Mouse (Mus musculus): ENCODE results near the gene Tbc1d23. TPM values are rescaled to one million over a fixed set of nuclear protein-coding genes. Genes with fewer than 3 reads are reported as not detected.

Gene Tbc1d23
- polyA plus RNA-seq, 1 experiment from 2014 or later: 34.5 TPM

DNA sequence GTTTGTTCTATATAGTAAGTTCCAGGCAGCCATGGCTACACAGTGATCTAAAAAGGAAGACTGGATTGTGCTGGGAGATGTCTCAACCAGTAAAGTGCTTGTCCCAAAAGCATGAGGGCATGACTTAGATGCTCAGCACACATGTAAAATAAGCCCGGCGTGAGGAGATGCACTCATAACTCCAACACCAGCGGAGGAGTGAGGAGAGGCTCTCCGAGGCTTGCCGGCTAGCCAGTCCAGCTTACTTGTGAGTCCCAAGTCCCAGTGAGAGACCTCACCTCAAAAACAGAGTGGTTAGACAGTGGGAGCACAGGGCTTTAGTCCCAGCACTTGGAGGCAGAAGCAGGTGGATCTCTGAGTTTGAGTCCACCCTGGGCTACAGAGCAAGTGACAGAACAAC, 66.1 kb downstream of the Tbc1d23 start:
- Histone ChIP-seq H3K27me3 (replicated peaks; ENCODE audit: control insufficient read depth, insufficient read depth, low read length) (no peaks in the 10 kb centered on the region), H3K4me1 (ENCODE audit: control insufficient read depth, insufficient read depth, low read length) (0 out of 2 replicates have a peak, but pooled peaks cover 3% of the 10 kb centered on the region)
- no peak for ATAC-seq (ENCODE audit: low read depth)

DNA sequence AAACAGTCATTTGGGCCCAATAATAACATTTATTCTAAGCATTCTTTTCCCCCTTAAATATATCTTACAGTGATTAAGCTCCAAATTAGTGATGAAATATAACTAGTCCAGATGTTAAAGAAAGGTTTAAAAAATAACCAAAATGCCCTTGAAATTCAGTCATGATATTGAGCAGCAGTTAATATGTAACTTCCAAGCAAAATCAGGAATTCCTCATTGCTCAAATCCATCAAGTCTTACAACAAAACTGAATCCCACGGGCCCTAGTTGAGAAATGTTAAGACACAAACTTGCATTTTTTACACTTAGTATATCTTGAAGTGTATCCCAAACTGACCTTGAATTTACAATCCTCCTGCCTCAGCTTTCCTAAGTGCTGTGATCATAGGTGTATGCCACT, 67.6 kb downstream of the Tbc1d23 start:
- Histone ChIP-seq H3K27ac (replicated peaks; ENCODE audit: low read depth, low read length) (no peak overlapping the region), H3K4me3 (ENCODE audit: low read depth, low read length) (no peak overlapping the region), H3K27me3 (replicated peaks; ENCODE audit: control insufficient read depth, insufficient read depth, low read length) (no peaks in the 10 kb centered on the region), H3K4me1 (ENCODE audit: control insufficient read depth, insufficient read depth, low read length) (0 out of 2 replicates have a peak, but pooled peaks cover 3% of the 10 kb centered on the region), H3K36me3 (ENCODE audit: control insufficient read depth, insufficient read depth, low read length) (peaks cover 37% of the 10 kb centered on the region), H3K4me2 (ENCODE audit: low read depth, low read length) (no peak overlapping the region), H3K9me3 (ENCODE audit: control insufficient read depth, low read length) (no peaks in the 10 kb centered on the region), H3K9ac (ENCODE audit: low read depth, low read length) (no peak overlapping the region)
- WGBS: 81% methylated on average over 1 of the region's 1 CpGs
- no peak for ATAC-seq (ENCODE audit: low read depth)
- no peak for DNase-seq (ENCODE audit: low spot score)

More for the DNA sequence above, 66.1 kb downstream of the Tbc1d23 start:
- no peaks in the 10 kb centered on the region for H3K9me3 ChIP-seq (ENCODE audit: control insufficient read depth, low read length)
- 98% methylated on average over 5 of the region's 5 CpGs for WGBS
- peaks cover 43% of the 10 kb centered on the region for H3K36me3 ChIP-seq (ENCODE audit: control insufficient read depth, insufficient read depth, low read length)
- no peak overlapping the region for H3K4me3 ChIP-seq (ENCODE audit: low read depth, low read length)
- no peak overlapping the region for H3K4me2 ChIP-seq (ENCODE audit: low read depth, low read length)
- H3K9ac ChIP-seq (ENCODE audit: low read depth, low read length): no peak overlapping the region
- H3K27ac ChIP-seq (replicated peaks; ENCODE audit: low read depth, low read length): no peak overlapping the region
- no peak for DNase-seq (ENCODE audit: low spot score)

DNA sequence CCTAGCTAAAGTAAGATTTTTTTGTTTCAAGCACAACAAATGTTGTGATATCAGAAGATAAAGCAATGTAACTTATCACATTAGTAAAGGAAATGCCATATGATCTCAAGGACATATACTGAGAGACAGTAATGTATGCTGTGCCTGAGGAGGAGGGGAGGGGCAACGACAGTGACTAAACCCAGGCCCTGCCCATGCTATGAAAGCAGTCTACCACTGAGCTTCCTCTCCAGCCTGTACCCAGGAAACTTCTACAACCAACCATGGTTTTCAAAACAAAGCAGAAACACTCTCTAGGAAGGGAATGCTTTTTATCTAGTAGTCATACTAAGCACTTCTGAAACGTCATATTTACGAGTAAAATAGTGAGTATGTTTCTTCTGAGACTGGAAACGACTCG, 68.5 kb downstream of the Tbc1d23 start:
- no peak overlapping the region for H3K4me3 ChIP-seq (ENCODE audit: low read depth, low read length)
- H3K9ac ChIP-seq (ENCODE audit: low read depth, low read length): no peak overlapping the region
- H3K27me3 ChIP-seq (replicated peaks; ENCODE audit: control insufficient read depth, insufficient read depth, low read length): no peaks in the 10 kb centered on the region
- H3K27ac ChIP-seq (replicated peaks; ENCODE audit: low read depth, low read length): no peak overlapping the region
- 0 out of 2 replicates have a peak, but pooled peaks cover 3% of the 10 kb centered on the region for H3K4me1 ChIP-seq (ENCODE audit: control insufficient read depth, insufficient read depth, low read length)
- 86% methylated on average over 5 of the region's 5 CpGs for WGBS
- DNase-seq (ENCODE audit: low spot score) (no peak), ATAC-seq (ENCODE audit: low read depth) (no peak)
- H3K36me3 ChIP-seq (ENCODE audit: control insufficient read depth, insufficient read depth, low read length): peaks cover 45% of the 10 kb centered on the region
- no peaks in the 10 kb centered on the region for H3K9me3 ChIP-seq (ENCODE audit: control insufficient read depth, low read length)
- no peak overlapping the region for H3K4me2 ChIP-seq (ENCODE audit: low read depth, low read length)

DNA sequence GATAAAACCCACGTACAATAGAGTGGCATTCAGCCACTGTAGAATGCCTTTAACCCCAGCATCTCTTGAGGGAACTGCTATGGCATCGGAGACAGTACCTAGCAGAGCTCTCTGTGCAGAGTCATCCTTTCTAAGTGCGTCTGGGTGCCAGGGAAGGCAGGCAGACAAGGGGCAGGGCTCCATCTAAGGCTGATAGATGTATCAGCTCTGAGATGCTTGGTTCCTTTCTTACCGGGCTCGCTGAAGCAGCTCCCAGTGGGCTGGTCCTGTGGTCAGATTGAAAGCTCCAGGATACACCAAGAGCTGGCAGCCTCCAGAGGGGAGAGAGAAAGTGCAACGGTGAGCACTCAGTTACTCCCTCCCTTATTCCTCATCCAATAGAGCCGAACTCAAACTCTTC, 71.5 kb downstream of the Tbc1d23 start:
- H3K4me2 ChIP-seq (ENCODE audit: low read depth, low read length): no peak overlapping the region
- H3K27ac ChIP-seq (replicated peaks; ENCODE audit: low read depth, low read length): no peak overlapping the region
- no peaks in the 10 kb centered on the region for H3K4me1 ChIP-seq (ENCODE audit: control insufficient read depth, insufficient read depth, low read length)
- WGBS: 63% methylated on average over 7 of the region's 7 CpGs
- H3K4me3 ChIP-seq (ENCODE audit: low read depth, low read length): no peak overlapping the region
- peaks cover 70% of the 10 kb centered on the region for H3K36me3 ChIP-seq (ENCODE audit: control insufficient read depth, insufficient read depth, low read length)
- DNase-seq (ENCODE audit: low spot score): no peak
- ATAC-seq (ENCODE audit: low read depth): no peak
- no peaks in the 10 kb centered on the region for H3K27me3 ChIP-seq (replicated peaks; ENCODE audit: control insufficient read depth, insufficient read depth, low read length)
- no peak overlapping the region for H3K9ac ChIP-seq (ENCODE audit: low read depth, low read length)
- no peaks in the 10 kb centered on the region for H3K9me3 ChIP-seq (ENCODE audit: control insufficient read depth, low read length)

DNA sequence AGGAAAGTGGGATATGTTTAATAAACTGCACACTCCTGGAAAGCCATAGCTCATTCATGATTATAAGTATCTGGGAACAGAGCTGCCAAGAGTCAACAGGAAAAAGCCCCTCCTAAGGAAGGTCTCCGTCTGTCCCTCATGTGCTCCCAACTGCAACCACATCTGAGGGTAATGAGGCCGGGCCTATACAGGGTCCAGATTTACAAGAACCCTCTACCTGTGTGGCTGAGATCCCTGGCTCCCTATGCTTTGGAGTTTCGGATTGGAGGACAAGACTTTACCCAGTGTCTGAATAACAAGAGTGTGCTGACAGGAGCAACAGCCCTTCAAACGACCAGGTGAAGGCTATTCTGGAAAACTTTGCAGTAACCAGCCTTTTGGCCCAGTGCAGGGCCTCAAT, 73.6 kb downstream of the Tbc1d23 start:
- Histone ChIP-seq H3K36me3 (ENCODE audit: control insufficient read depth, insufficient read depth, low read length) (peaks cover 69% of the 10 kb centered on the region), H3K9me3 (ENCODE audit: control insufficient read depth, low read length) (no peaks in the 10 kb centered on the region)
- no peak for ATAC-seq (ENCODE audit: low read depth)

DNA sequence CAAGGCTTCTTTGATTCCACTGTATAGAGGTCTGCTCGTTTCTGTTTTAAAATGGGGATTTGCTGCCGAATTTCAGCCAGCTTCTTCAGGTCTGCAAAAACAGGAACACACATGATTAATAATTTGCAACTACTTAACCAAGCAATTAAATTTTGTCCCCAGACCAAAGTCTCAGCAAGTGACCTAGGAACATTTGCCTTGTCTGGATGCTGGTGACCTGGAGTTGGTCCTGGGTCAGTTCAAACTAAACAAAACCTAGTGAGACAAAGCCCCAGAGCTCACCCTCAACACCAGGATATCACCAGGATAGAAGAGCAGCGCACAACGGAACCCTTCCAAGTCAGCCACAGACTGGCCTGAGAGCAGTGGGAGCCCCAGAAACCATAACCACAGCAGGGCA, 74.2 kb downstream of the Tbc1d23 start:
- WGBS: 93% methylated on average over 4 of the region's 4 CpGs
- Histone ChIP-seq H3K36me3 (ENCODE audit: control insufficient read depth, insufficient read depth, low read length) (peaks cover 74% of the 10 kb centered on the region), H3K4me3 (ENCODE audit: low read depth, low read length) (no peak overlapping the region), H3K4me2 (ENCODE audit: low read depth, low read length) (no peak overlapping the region), H3K27ac (replicated peaks; ENCODE audit: low read depth, low read length) (no peak overlapping the region), H3K9me3 (ENCODE audit: control insufficient read depth, low read length) (no peaks in the 10 kb centered on the region), H3K4me1 (ENCODE audit: control insufficient read depth, insufficient read depth, low read length) (no peaks in the 10 kb centered on the region), H3K27me3 (replicated peaks; ENCODE audit: control insufficient read depth, insufficient read depth, low read length) (no peaks in the 10 kb centered on the region), H3K9ac (ENCODE audit: low read depth, low read length) (no peak overlapping the region)
- no peak for DNase-seq (ENCODE audit: low spot score)
- no peak for ATAC-seq (ENCODE audit: low read depth)

More for the DNA sequence above, 73.6 kb downstream of the Tbc1d23 start:
- no peaks in the 10 kb centered on the region for H3K27me3 ChIP-seq (replicated peaks; ENCODE audit: control insufficient read depth, insufficient read depth, low read length)
- 73% methylated on average over 4 of the region's 4 CpGs for WGBS
- no peaks in the 10 kb centered on the region for H3K4me1 ChIP-seq (ENCODE audit: control insufficient read depth, insufficient read depth, low read length)
- H3K9ac ChIP-seq (ENCODE audit: low read depth, low read length): no peak overlapping the region
- no peak overlapping the region for H3K4me3 ChIP-seq (ENCODE audit: low read depth, low read length)
- no peak overlapping the region for H3K4me2 ChIP-seq (ENCODE audit: low read depth, low read length)
- no peak for DNase-seq (ENCODE audit: low spot score)
- H3K27ac ChIP-seq (replicated peaks; ENCODE audit: low read depth, low read length): no peak overlapping the region

DNA sequence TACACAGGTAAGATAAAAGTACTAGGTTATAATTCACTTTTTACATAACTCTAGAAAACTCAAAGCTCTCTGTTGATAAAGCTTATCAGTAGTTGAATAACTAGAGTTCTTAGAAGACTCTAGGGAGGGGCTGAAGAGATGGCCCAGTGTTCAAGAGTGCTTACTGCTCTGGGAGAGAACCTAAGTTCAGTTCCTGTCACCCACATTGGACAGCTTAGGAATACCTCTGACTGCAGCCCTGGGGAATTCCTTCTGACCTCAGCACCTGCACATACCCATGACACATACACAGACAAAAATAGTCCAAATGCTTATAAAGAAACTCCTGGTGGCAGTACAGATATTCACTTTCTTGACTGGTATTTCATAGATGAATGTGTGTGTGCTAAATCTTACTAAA, 75.4 kb downstream of the Tbc1d23 start:
- Histone ChIP-seq H3K27ac (replicated peaks; ENCODE audit: low read depth, low read length) (no peak overlapping the region), H3K4me3 (ENCODE audit: low read depth, low read length) (no peak overlapping the region), H3K4me1 (ENCODE audit: control insufficient read depth, insufficient read depth, low read length) (no peaks in the 10 kb centered on the region), H3K27me3 (replicated peaks; ENCODE audit: control insufficient read depth, insufficient read depth, low read length) (no peaks in the 10 kb centered on the region), H3K36me3 (ENCODE audit: control insufficient read depth, insufficient read depth, low read length) (peaks cover 74% of the 10 kb centered on the region), H3K9ac (ENCODE audit: low read depth, low read length) (no peak overlapping the region), H3K4me2 (ENCODE audit: low read depth, low read length) (no peak overlapping the region), H3K9me3 (ENCODE audit: control insufficient read depth, low read length) (no peaks in the 10 kb centered on the region)
- DNase-seq (ENCODE audit: low spot score) (no peak), ATAC-seq (ENCODE audit: low read depth) (no peak)

DNA sequence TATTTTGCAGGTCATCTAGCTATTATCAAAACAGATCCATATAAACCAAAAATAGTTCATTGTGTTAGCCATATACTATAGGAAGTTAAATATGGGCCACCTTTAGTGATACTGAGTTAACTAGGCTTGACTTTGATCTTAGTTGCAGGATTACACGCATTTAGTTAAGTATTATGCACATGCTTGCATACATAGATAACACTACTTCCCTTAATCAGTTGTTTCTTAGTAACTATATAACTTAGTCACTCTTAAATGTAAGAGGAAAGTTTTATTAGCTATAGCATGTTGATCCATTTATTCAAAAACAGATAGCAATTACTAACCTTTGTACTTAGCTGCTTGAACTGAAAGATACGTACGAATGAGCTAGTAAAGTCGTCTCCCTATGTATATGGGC, 79.9 kb downstream of the Tbc1d23 start:
- Histone ChIP-seq H3K27me3 (replicated peaks; ENCODE audit: control insufficient read depth, insufficient read depth, low read length) (no peaks in the 10 kb centered on the region), H3K4me3 (ENCODE audit: low read depth, low read length) (no peak overlapping the region), H3K9me3 (ENCODE audit: control insufficient read depth, low read length) (no peaks in the 10 kb centered on the region), H3K36me3 (ENCODE audit: control insufficient read depth, insufficient read depth, low read length) (peaks cover 77% of the 10 kb centered on the region), H3K4me1 (ENCODE audit: control insufficient read depth, insufficient read depth, low read length) (no peaks in the 10 kb centered on the region), H3K27ac (replicated peaks; ENCODE audit: low read depth, low read length) (no peak overlapping the region), H3K4me2 (ENCODE audit: low read depth, low read length) (no peak overlapping the region), H3K9ac (ENCODE audit: low read depth, low read length) (no peak overlapping the region)
- no peak for DNase-seq (ENCODE audit: low spot score)
- 95% methylated on average over 4 of the region's 4 CpGs for WGBS
- ATAC-seq (ENCODE audit: low read depth): no peak

DNA sequence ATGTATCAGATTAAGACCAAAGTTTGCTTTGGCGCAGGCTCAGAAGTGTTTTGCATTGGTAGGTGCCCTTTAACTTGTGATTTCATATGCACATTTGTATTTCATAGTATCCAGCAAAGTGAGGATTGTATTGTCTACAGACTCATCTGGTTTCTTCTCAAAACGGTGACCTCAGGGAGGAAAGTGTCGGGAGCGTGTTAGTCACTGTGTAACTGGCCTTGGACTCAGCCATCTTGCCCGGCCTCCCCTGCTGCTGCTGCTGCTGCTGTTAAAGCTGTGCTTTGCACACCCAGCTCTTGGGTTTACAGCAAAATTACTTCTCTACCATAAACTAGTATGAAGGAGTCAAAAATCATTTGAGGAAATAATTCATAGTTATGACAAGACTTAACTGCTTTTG, 86.6 kb downstream of the Tbc1d23 start:
- no peak overlapping the region for H3K4me3 ChIP-seq (ENCODE audit: low read depth, low read length)
- DNase-seq (ENCODE audit: low spot score): no peak
- H3K36me3 ChIP-seq (ENCODE audit: control insufficient read depth, insufficient read depth, low read length): peaks cover 74% of the 10 kb centered on the region
- no peaks in the 10 kb centered on the region for H3K27me3 ChIP-seq (replicated peaks; ENCODE audit: control insufficient read depth, insufficient read depth, low read length)
- ATAC-seq (ENCODE audit: low read depth): no peak
- H3K4me1 ChIP-seq (ENCODE audit: control insufficient read depth, insufficient read depth, low read length): no peaks in the 10 kb centered on the region
- 90% methylated on average over 5 of the region's 5 CpGs for WGBS
- H3K9ac ChIP-seq (ENCODE audit: low read depth, low read length): no peak overlapping the region
- H3K9me3 ChIP-seq (ENCODE audit: control insufficient read depth, low read length): no peaks in the 10 kb centered on the region
- no peak overlapping the region for H3K4me2 ChIP-seq (ENCODE audit: low read depth, low read length)
- H3K27ac ChIP-seq (replicated peaks; ENCODE audit: low read depth, low read length): no peak overlapping the region

Data from embryonic facial prominence, embryonic 14.5 days (tissue).